ENCODE assay signal across 20 mouse cellular contexts in genomic region chr8:105464595-105464994, GRCm38 (mm10). TPM values are rescaled to one million over a fixed set of nuclear protein-coding genes. Genes with fewer than 3 reads are reported as not detected.
A peak's percentile ranks its signal among the peaks of the same experiment; 100 is the strongest.
DNase-seq lines count a peak whose midpoint lies in the region; ATAC-seq and TF ChIP-seq lines count a peak whose summit lies in the region.
"Had no signal": no experiment of that assay in that cellular context is flagged by ENCODE, and none has a peak within 500 bp of the region (broad histone marks: within the 10 kb centered on the region; RNA-seq: fewer than 3 reads in every experiment).

No protein-coding gene starts in this region.

- peak; percentile 29; the same call in 1 of the 2 replicates for ATAC-seq in erythroblast, adult 5-6 weeks (replicated peaks; ENCODE audit: low FRiP score, poor library complexity, severe bottlenecking)
- ATAC-seq: activated CD4-positive, CD25-positive, alpha-beta regulatory T cell, adult 4 months; forebrain, embryonic 13.5 days had no signal

- no peaks in the 10 kb centered on the region for H3K27me3 ChIP-seq in cerebellum, adult 2 months (ENCODE audit: control insufficient read depth, insufficient read depth, low read length)
- H3K27me3 ChIP-seq: forebrain, embryonic 13.5 days; hindbrain, embryonic 15.5 days; kidney, embryonic 15.5 days had no signal

- 32% methylated on average over 7 of the region's 7 CpGs for WGBS in cerebellum, adult 2 months

- H3K27ac ChIP-seq in cerebellum, adult 2 months (ENCODE audit: insufficient read depth, low read length): peak overlapping the region; percentile 96
- H3K27ac ChIP-seq: forebrain, embryonic 13.5 days; hindbrain, embryonic 15.5 days; kidney, embryonic 15.5 days; liver, embryonic 13.5 days; stomach, postnatal 0 days had no signal

- peaks cover 61% of the 10 kb centered on the region for H3K4me1 ChIP-seq in cerebellum, adult 2 months (ENCODE audit: control insufficient read depth, insufficient read depth, low read length)

- no peak for TF ChIP-seq POLR2A in cerebellum, adult 2 months (IDR thresholded peaks at IDR 0.05; ENCODE audit: borderline replicate concordance, insufficient read depth, low read length)

- no peak for TF ChIP-seq CTCF in cerebellum, adult 2 months (IDR thresholded peaks at IDR 0.05; ENCODE audit: borderline replicate concordance, insufficient read depth, low read depth, low read length)

- H3K4me3 ChIP-seq in cerebellum, adult 2 months (replicated peaks; ENCODE audit: insufficient read depth, low read depth, low read length): no peak overlapping the region
- H3K4me3 ChIP-seq: forebrain, embryonic 13.5 days; hindbrain, embryonic 15.5 days; kidney, embryonic 15.5 days; liver, embryonic 13.5 days; myocyte had no signal

- DNase-seq in cerebellum, adult 2 months: peak; percentile 50
- no peak for DNase-seq in cerebellum, postnatal 4 days (ENCODE audit: low spot score in 2 of 2)
- DNase-seq in kidney, postnatal 10 days: peak; percentile 52
- DNase-seq in kidney, adult 8-10 months: no peak
- peak; percentile 44 for DNase-seq in brain, adult 2 months (ENCODE audit: low read depth, low spot score)
- DNase-seq in embryo, embryonic 11 days: no peak
- DNase-seq in embryo, embryonic 10.5 days (ENCODE audit: low spot score): no peak
- DNase-seq: liver, embryonic 13.5 days had no signal

RNA-seq across cellular contexts. Expression of gene Tppp3, which starts 6.7 kb away (rescaled TPM):
- 286 and 297 TPM in 2 replicates for polyA plus RNA-seq in cerebellum, adult 2 months (2012; rRNA removed)
- total RNA-seq in erythroblast, adult 5-6 weeks (2015; ENCODE audit: low replicate concordance): not detected in 2 replicates
- total RNA-seq in erythroblast, adult 5-6 weeks (2017; ENCODE audit: low replicate concordance): not detected in 2 replicates

RNA-seq across cellular contexts. Expression of gene Zdhhc1, which starts 32.1 kb away (rescaled TPM):
- 64.7 and 67.9 TPM in 2 replicates for polyA plus RNA-seq in cerebellum, adult 2 months (2012; rRNA removed)
- not detected in 2 replicates for total RNA-seq in erythroblast, adult 5-6 weeks (2015; ENCODE audit: low replicate concordance)
- total RNA-seq in erythroblast, adult 5-6 weeks (2017; ENCODE audit: low replicate concordance): 0.17 and 0.42 TPM in 2 replicates

RNA-seq across cellular contexts. Expression of gene Lrrc36, which starts 51.2 kb away (rescaled TPM):
- 0.65 and 1.2 TPM in 2 replicates for polyA plus RNA-seq in cerebellum, adult 2 months (2012; rRNA removed)
- total RNA-seq in erythroblast, adult 5-6 weeks (2015; ENCODE audit: low replicate concordance): 0.96 TPM in 1 of 2 replicates, not detected in the other
- 0.56 and 0.85 TPM in 2 replicates for total RNA-seq in erythroblast, adult 5-6 weeks (2017; ENCODE audit: low replicate concordance)
- total RNA-seq: MEL had no signal
- polyA plus RNA-seq: activated CD4-positive, CD25-positive, alpha-beta regulatory T cell, adult 4 months; C2C12; myocyte had no signal

RNA-seq across cellular contexts. Expression of gene Kctd19, which starts 51.3 kb away (rescaled TPM):
- 0.05 TPM in 1 of 2 replicates, not detected in the other for polyA plus RNA-seq in cerebellum, adult 2 months (2012; rRNA removed)
- total RNA-seq in erythroblast, adult 5-6 weeks (2015; ENCODE audit: low replicate concordance): not detected in 2 replicates
- not detected in 2 replicates for total RNA-seq in erythroblast, adult 5-6 weeks (2017; ENCODE audit: low replicate concordance)
- total RNA-seq: left cerebral cortex, postnatal 25 days; megakaryocyte, adult 5-6 weeks; MEL had no signal
- polyA plus RNA-seq: activated CD4-positive, CD25-positive, alpha-beta regulatory T cell, adult 4 months; embryonic facial prominence, embryonic 11.5 days; forebrain, embryonic 13.5 days; hindbrain, embryonic 15.5 days; kidney, embryonic 15.5 days; liver, embryonic 13.5 days; myocyte; stomach, postnatal 0 days had no signal

RNA-seq across cellular contexts. Expression of gene Hsd11b2, which starts 54.0 kb away (rescaled TPM):
- polyA plus RNA-seq in cerebellum, adult 2 months (2012; rRNA removed): 0.08 TPM in 1 of 2 replicates, not detected in the other
- total RNA-seq in erythroblast, adult 5-6 weeks (2015; ENCODE audit: low replicate concordance): 2.3 TPM in 1 of 2 replicates, not detected in the other
- not detected in 2 replicates for total RNA-seq in erythroblast, adult 5-6 weeks (2017; ENCODE audit: low replicate concordance)
- total RNA-seq: left cerebral cortex, postnatal 25 days; megakaryocyte, adult 5-6 weeks had no signal
- polyA plus RNA-seq: activated CD4-positive, CD25-positive, alpha-beta regulatory T cell, adult 4 months had no signal

Comparison
In these comparisons a context has a peak if more than half of its experiments do, and no peak if none do; other contexts are left out.
1. DNase-seq: peak in cerebellum, adult 2 months (2 of 2), kidney, postnatal 10 days (single experiment) and brain, adult 2 months (single experiment); none in cerebellum, postnatal 4 days (0 of 2), kidney, adult 8-10 months (0 of 2), embryo, embryonic 11 days (single experiment) and embryo, embryonic 10.5 days (single experiment).